Mouse (Mus musculus) neutrophil, adult 59 days (primary cell): ENCODE data around the gene Arhgap42. TPM values are rescaled to one million over a fixed set of nuclear protein-coding genes. Genes with fewer than 3 reads are reported as not detected.

Experiments used
- total RNA-seq, 2 experiments: library from RNA; stranded (reverse); gene quantifications; 1 replicate in 1 of 2; 2 replicates in 1 of 2; pipeline ENCODE4 v1.2.4; 2023

Gene Arhgap42
- total RNA-seq, result not detected

GRCm38 (mm10) chr9:9238438-9239391 is at the start of gene Arhgap42:
Gene Arhgap42, minus strand, starts transcription at chr9:9239101.

GRCm38 (mm10) chr9:8971491-8971890 is 267.4 kb downstream of the Arhgap42 start, which contains the start of gene Gm16485:
Gene Gm16485, plus strand, starts transcription at chr9:8971791.

